Mouse (Mus musculus) midbrain, embryonic 10.5 days (tissue): ENCODE results near the gene Klhdc1. TPM values are rescaled to one million over a fixed set of nuclear protein-coding genes. Genes with fewer than 3 reads are reported as not detected.

ENCODE experiments used
- DNase-seq: peaks from one replicate; pipeline ENCODE4 v3.0.0-alpha.2; 2017; ENCODE audit warnings: low spot score
- H3K27ac ChIP-seq: fragments of 300-500 bp; sonication (generic); replicated peaks from 2 replicates; pipeline ENCODE4 v1.5.1; 2016; ENCODE audit warnings: mild to moderate bottlenecking
- H3K27me3 ChIP-seq: fragments of 300-500 bp; sonication (generic); 2 replicates; pipeline ENCODE4 v1.6.1; 2016; ENCODE audit warnings: low read depth, mild to moderate bottlenecking; ENCODE audit not compliant: poor library complexity, severe bottlenecking
- H3K36me3 ChIP-seq: fragments of 300-500 bp; sonication (generic); 2 replicates; pipeline ENCODE4 v1.6.1; 2016; ENCODE audit warnings: mild to moderate bottlenecking, moderate library complexity
- H3K4me1 ChIP-seq: fragments of 300-500 bp; sonication (generic); 2 replicates; pipeline ENCODE4 v1.6.1; 2016
- H3K4me3 ChIP-seq: fragments of 300-500 bp; sonication (generic); 2 replicates; pipeline ENCODE4 v1.5.1; 2016; ENCODE audit warnings: mild to moderate bottlenecking, moderate library complexity
- H3K9me3 ChIP-seq: fragments of 300-500 bp; sonication (generic); replicated peaks from 2 replicates; pipeline ENCODE4 v1.6.1; 2016; ENCODE audit warnings: mild to moderate bottlenecking
- WGBS: fragments of 180-500 bp; shearing (Covaris S2); methylation state at CpG from one replicate; pipeline ENCODE4 v1.1.7; 2016; 5-methylcytosine and 5-hydroxymethylcytosine counted together
- polyA plus RNA-seq: library from polyadenylated mRNA; unstranded; fragments of >200 nt; fragmentation: Nextera tagmentation; extraction: Ambion mirVana; gene quantifications from 2 replicates; pipeline ENCODE4 v1.2.1, GENCODE M21; 2016

Gene Klhdc1
- polyA plus RNA-seq, 1 experiment from 2014 or later: 2.5 TPM

DNA sequence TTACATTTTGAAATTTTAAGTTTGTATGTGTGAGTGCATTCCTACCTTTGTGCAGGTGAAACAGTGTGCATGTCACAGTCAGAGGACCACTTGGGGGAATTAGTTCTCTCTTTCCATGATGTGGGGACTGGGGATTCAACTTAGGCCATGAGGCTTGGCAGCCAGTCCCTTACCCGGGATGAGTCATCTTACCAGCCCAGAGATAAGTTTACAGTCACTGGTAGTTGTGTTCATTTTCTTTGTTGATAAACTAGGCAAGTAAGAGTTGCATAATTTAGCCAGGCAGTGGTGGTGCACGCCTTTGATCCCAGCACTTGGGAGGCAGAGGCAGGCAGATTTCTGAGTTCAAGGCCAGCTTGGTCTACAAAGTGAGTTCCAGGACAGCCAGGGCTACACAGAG lies 63.1 kb downstream of the Klhdc1 start:
- DNase-seq: no peak
- Histone ChIP-seq H3K36me3 (peaks cover 99% of the 10 kb centered on the region), H3K9me3 (no peaks in the 10 kb centered on the region), H3K4me1 (peaks cover 6% of the 10 kb centered on the region), H3K4me3 (no peak overlapping the region), H3K27me3 (no peaks in the 10 kb centered on the region), H3K27ac (no peak overlapping the region)
- WGBS: 90% methylated on average over 2 of the region's 2 CpGs

DNA sequence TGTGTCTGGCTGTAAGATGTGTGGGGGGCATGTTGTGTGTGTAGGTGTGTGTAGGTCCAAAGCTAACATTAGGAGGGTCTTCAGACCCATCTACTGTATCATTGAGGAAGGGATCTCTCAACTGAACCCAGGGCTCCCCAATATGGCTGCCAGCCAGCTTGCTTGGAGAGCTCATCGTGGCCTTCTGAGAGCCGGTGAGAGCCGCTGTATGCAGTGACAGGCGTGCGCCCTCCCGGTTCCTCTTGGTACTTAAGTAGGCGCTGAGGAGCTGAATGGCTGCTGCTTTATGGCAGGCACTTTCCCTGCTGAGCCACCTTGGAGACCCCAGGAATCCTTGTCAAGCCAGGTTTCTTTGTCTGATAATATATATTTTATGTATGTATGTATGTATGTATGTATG lies 65.4 kb downstream of the Klhdc1 start:
- H3K27ac ChIP-seq: no peak overlapping the region
- no peak overlapping the region for H3K4me3 ChIP-seq
- no peaks in the 10 kb centered on the region; the same call in 1 of the 2 replicates for H3K9me3 ChIP-seq
- no peaks in the 10 kb centered on the region for H3K27me3 ChIP-seq
- no peaks in the 10 kb centered on the region for H3K4me1 ChIP-seq
- peaks cover 99% of the 10 kb centered on the region for H3K36me3 ChIP-seq
- DNase-seq: no peak
- 92% methylated on average over 7 of the region's 7 CpGs for WGBS

DNA sequence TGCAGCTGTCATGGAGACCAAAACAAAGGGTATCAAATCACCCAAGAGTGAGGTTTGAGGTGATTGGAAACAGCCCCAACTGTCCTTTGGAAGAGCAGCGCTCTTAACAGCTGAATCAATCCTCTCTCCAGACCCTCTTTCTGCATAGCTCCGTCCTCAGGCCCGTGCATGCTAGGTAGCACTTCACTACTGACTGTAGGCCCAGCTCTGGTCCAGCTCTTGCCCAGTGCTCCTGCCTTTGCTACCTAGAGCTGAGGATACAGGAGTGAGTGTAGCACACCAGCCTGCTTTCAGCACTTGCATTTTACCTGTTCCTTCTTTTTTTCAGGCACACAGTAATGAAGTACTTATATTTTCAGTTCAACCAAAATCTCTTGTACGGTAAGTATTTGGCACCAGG lies 68.7 kb downstream of the Klhdc1 start:
- Histone ChIP-seq H3K4me3 (no peak overlapping the region), H3K36me3 (peaks cover 98% of the 10 kb centered on the region), H3K4me1 (no peaks in the 10 kb centered on the region), H3K9me3 (no peaks in the 10 kb centered on the region; the same call in 1 of the 2 replicates), H3K27me3 (no peaks in the 10 kb centered on the region), H3K27ac (no peak overlapping the region)
- 94% methylated on average over 4 of the region's 4 CpGs for WGBS
- DNase-seq: no peak

DNA sequence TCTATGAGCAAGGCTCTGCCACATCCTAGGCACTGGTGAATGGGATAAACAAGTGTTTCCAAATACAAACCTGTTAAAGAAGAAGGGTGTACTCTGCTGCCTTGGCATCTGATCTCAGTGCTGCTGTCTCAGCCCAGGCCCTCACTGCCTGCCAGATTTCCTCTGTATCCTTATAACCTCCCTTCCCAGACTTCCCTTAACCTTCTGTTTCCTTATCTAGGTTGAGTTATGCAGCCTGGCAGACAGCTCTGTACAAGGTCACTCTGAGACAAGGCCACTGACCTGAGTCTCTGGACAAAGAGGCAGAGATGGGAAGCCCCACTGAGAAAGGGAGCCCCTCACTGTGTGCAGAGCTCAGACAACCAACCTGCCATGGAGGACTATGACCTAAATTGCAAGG lies 77.5 kb downstream of the Klhdc1 start:
- H3K9me3 ChIP-seq: no peaks in the 10 kb centered on the region
- H3K27me3 ChIP-seq: no peaks in the 10 kb centered on the region
- H3K4me1 ChIP-seq: no peaks in the 10 kb centered on the region
- no peak overlapping the region for H3K4me3 ChIP-seq
- H3K27ac ChIP-seq: no peak overlapping the region
- H3K36me3 ChIP-seq: peaks cover 97% of the 10 kb centered on the region
- no peak for DNase-seq

DNA sequence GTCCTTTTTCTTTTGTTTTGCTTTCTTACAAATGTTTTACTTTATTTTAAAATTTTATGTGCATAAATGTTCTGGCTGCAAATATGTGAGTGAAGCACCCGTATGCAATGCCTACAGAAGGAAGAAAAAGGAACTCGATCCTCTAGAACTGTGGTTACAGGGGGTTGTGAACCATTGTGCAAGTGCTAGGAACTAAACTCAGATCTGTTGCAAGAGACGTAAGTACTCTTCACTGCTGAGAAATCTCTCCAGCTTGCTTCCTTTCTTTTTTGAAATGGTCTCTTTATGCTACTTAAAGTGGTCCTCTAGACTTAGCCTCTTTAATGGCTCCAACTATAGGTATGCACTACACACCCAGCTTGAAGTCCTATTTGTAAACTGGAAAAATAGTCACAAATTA lies 90.2 kb downstream of the Klhdc1 start:
- Histone ChIP-seq H3K27ac (no peak overlapping the region), H3K4me1 (no peaks in the 10 kb centered on the region), H3K9me3 (no peaks in the 10 kb centered on the region), H3K36me3 (peaks cover 93% of the 10 kb centered on the region), H3K4me3 (no peak overlapping the region), H3K27me3 (no peaks in the 10 kb centered on the region)
- DNase-seq: no peak
- WGBS: 94% methylated on average over 3 of the region's 3 CpGs

DNA sequence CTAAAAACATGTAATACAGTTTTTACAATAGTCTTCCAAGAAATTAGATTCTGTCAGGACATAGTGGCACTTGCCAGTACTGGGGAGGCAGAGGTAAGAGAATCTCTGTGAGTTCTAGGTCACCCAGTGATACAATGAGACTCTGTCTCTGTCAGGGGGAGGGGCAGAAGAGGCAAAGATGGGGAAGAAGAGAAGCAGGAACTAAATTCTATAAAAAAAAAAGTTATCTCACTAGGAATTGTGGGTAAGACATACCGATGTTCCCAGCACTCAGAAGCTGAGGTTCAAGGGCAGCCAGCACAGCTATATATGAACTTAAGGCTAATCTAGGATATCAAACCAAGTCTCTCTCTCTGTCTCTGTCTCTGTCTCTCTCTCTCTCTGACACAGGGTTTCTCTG lies 91.2 kb downstream of the Klhdc1 start:
- no peaks in the 10 kb centered on the region for H3K9me3 ChIP-seq
- no peaks in the 10 kb centered on the region for H3K27me3 ChIP-seq
- H3K36me3 ChIP-seq: peaks cover 93% of the 10 kb centered on the region
- 81% methylated on average over 1 of the region's 1 CpGs for WGBS
- H3K4me1 ChIP-seq: no peaks in the 10 kb centered on the region
- no peak overlapping the region for H3K27ac ChIP-seq
- no peak for DNase-seq
- no peak overlapping the region for H3K4me3 ChIP-seq

DNA sequence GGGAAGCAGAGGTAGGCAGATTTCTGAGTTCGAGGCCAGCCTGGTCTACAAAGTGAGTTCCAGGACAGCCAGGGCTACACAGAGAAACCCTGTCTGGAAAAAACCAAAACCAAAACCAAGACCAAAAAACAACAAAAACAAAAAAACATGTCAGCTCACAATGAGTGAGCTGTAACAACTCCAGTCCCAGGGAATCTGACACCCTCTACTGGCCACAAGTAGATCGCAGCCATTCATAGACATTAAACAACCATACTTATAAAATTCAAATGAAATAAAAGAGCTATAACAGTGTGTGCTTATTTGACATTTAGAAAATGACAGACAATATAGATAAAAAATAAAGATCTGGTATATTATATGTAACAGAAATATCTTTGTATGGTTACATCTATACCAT lies 92.6 kb downstream of the Klhdc1 start:
- WGBS: 84% methylated on average over 2 of the region's 2 CpGs
- Histone ChIP-seq H3K36me3 (peaks cover 96% of the 10 kb centered on the region), H3K27ac (no peak overlapping the region), H3K27me3 (no peaks in the 10 kb centered on the region), H3K4me1 (no peaks in the 10 kb centered on the region), H3K4me3 (no peak overlapping the region), H3K9me3 (no peaks in the 10 kb centered on the region)
- no peak for DNase-seq

Other genes with a start within 250 kb of the Klhdc1 start
- gene Rps29, start 82.0 kb upstream of the Klhdc1 start, polyA plus RNA-seq: 1,159 and 1,322 TPM in 2 replicates
- 33.3 and 35.8 TPM in 2 replicates for gene Lrr1, start 72.4 kb upstream of the Klhdc1 start, polyA plus RNA-seq
- 467 and 542 TPM in 2 replicates for gene Rpl36al, start 57.1 kb upstream of the Klhdc1 start, polyA plus RNA-seq
- gene Mgat2, start 57.0 kb upstream of the Klhdc1 start, polyA plus RNA-seq: 32.6 and 34.3 TPM in 2 replicates
- 49.8 and 57.0 TPM in 2 replicates for gene Gm49383, start 44.1 kb upstream of the Klhdc1 start, polyA plus RNA-seq
- gene Dnaaf2, start 42.7 kb upstream of the Klhdc1 start, polyA plus RNA-seq: 17.0 TPM in 2 replicates
- 43.8 and 51.4 TPM in 2 replicates for gene Gm49384, start 36.9 kb upstream of the Klhdc1 start, polyA plus RNA-seq
- gene Pole2, start 13.0 kb upstream of the Klhdc1 start, polyA plus RNA-seq: 28.8 and 34.5 TPM in 2 replicates
- 208 and 218 TPM in 2 replicates for gene Klhdc2, start 55.5 kb downstream of the Klhdc1 start, polyA plus RNA-seq
- gene Nemf, start 116.0 kb downstream of the Klhdc1 start, polyA plus RNA-seq: 96.6 and 97.2 TPM in 2 replicates
- gene Arf6, start 131.0 kb downstream of the Klhdc1 start, polyA plus RNA-seq: 32.2 and 34.4 TPM in 2 replicates
- 1.2 and 1.3 TPM in 2 replicates for gene Gm9887, start 131.3 kb downstream of the Klhdc1 start, polyA plus RNA-seq